Mouse (Mus musculus) forebrain, embryonic 11.5 days (tissue): ENCODE measurements at regions not wholly inside any gene's neighbourhood (a gene's known extent, or its start where the extent isn't known, plus 50 kb on each side); places are given as distances from the start of the nearest gene placed in this dataset.

Experiments
- ATAC-seq: fragments of 200-750 bp; cut with Nextera tagmentation; replicated peaks from 2 replicates; pipeline ENCODE4 v1.8.0; 2017; ENCODE audit warnings: moderate TSS enrichment; ENCODE audit not compliant: low FRiP score
- DNase-seq: peaks from one replicate; pipeline ENCODE4 v3.0.0-alpha.2; 2017; ENCODE audit warnings: low spot score
- H3K27ac ChIP-seq: fragments of 300-500 bp; sonication (generic); 2 replicates; pipeline ENCODE4 v1.5.1; 2014; ENCODE audit warnings: low read depth, low read length
- H3K27me3 ChIP-seq: fragments of 300-500 bp; sonication (generic); 2 replicates; pipeline ENCODE4 v1.6.1; 2014; ENCODE audit warnings: mild to moderate bottlenecking, low read length, mixed read lengths; ENCODE audit not compliant: control insufficient read depth, insufficient read depth
- H3K36me3 ChIP-seq: fragments of 300-500 bp; sonication (generic); 2 replicates; pipeline ENCODE4 v1.6.1; 2014; ENCODE audit warnings: mild to moderate bottlenecking, low read length, moderate library complexity, mixed read lengths; ENCODE audit not compliant: control insufficient read depth, insufficient read depth
- H3K4me1 ChIP-seq: fragments of 300-500 bp; sonication (generic); replicated peaks from 2 replicates; pipeline ENCODE4 v1.6.1; 2014; ENCODE audit warnings: low read length, mixed read lengths; ENCODE audit not compliant: control insufficient read depth, insufficient read depth
- H3K4me2 ChIP-seq: fragments of 300-500 bp; sonication (generic); 2 replicates; pipeline ENCODE4 v1.6.1; 2014; ENCODE audit warnings: low read depth, mild to moderate bottlenecking, low read length, moderate library complexity, mixed read lengths; ENCODE audit not compliant: severe bottlenecking
- H3K4me3 ChIP-seq: fragments of 300-500 bp; sonication (generic); 2 replicates; pipeline ENCODE4 v1.5.1; 2014; ENCODE audit warnings: low read depth, low read length
- H3K9ac ChIP-seq: fragments of 300-500 bp; sonication (generic); 2 replicates; pipeline ENCODE4 v1.6.1; 2014; ENCODE audit warnings: low read length
- H3K9me3 ChIP-seq: fragments of 300-500 bp; sonication (generic); 2 replicates; pipeline ENCODE4 v1.6.1; 2016; ENCODE audit warnings: low read length, mixed read lengths; ENCODE audit not compliant: control insufficient read depth
- WGBS: fragments of 180-500 bp; shearing (Covaris S2); extraction: QIAGEN DNeasy Blood & Tissue Kit; methylation state at CpG from one replicate; pipeline ENCODE4 v1.1.7; 2014; 5-methylcytosine and 5-hydroxymethylcytosine counted together

DNA sequence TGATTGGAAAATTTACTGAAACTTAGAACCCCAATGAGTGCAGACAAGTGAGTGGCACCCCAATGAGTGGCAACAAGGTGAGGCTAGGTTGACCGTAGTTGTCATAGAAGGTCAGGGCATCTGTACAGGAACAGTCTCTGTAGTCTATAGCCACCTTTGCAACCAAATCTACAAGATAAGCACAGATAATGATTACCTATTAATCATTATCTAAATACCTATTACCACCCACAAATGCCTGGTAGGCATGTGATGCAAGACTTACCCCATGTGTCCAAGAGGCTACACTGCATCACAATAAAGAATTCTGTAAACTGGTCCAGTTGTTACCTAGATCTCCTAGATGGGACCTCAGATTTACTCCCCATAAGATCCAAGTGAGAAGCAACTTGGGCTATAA is 778.7 kb downstream of the Cntnap5b start:
- H3K9ac ChIP-seq, result no peak overlapping the region
- no peak overlapping the region for H3K4me3 ChIP-seq
- H3K4me1 ChIP-seq, result no peaks in the 10 kb centered on the region
- H3K4me2 ChIP-seq, result no peak overlapping the region
- no peaks in the 10 kb centered on the region for H3K27me3 ChIP-seq
- no peak overlapping the region for H3K27ac ChIP-seq
- ATAC-seq (no peak), DNase-seq (no peak)
- H3K36me3 ChIP-seq, result no peaks in the 10 kb centered on the region
- 89% methylated on average over 1 of the region's 1 CpGs for WGBS
- H3K9me3 ChIP-seq, result no peaks in the 10 kb centered on the region

GRCm38 (mm10) chr1:100556937-100557336 is 784.4 kb downstream of the Cntnap5b start:
- Histone ChIP-seq H3K4me2 (no peak overlapping the region), H3K4me3 (no peak overlapping the region), H3K27ac (no peak overlapping the region), H3K36me3 (no peaks in the 10 kb centered on the region), H3K9me3 (no peaks in the 10 kb centered on the region), H3K4me1 (no peaks in the 10 kb centered on the region), H3K9ac (no peak overlapping the region), H3K27me3 (no peaks in the 10 kb centered on the region)
- WGBS, result 24% methylated on average over 2 of the region's 2 CpGs
- DNase-seq (peak; percentile 55), ATAC-seq (peak; percentile 69)
